Mouse (Mus musculus) Muller cell, postnatal 12 days (primary cell): Measurements from ENCODE around the gene Grm2.

ENCODE experiments used
- DNase-seq: peaks from one replicate; pipeline ENCODE4 v3.0.0-alpha.2; 2015; ENCODE audit errors: inconsistent ontology term

The Grm2 gene

GRCm38 (mm10) chr9:106655884-106656720 is at the start of gene Grm2:
TSS of gene Grm2 (minus strand) at chr9:106656082.
- peak; percentile 79 for DNase-seq

- DNase-seq, result no peak
Measured at GRCm38 (mm10) chr9:106692973-106693481, 37.1 kb upstream of the Grm2 start.

- no peak for DNase-seq
Measured at GRCm38 (mm10) chr9:106688834-106689233, 33.0 kb upstream of the Grm2 start.

- DNase-seq, result peak; percentile 60
Measured at GRCm38 (mm10) chr9:106686983-106687650, 31.2 kb upstream of the Grm2 start.

GRCm38 (mm10) chr9:106685249-106686101 is 29.6 kb upstream of the Grm2 start, which contains the start of gene Tex264:
TSS of gene Tex264 (minus strand) at chr9:106685927.
- peak; percentile 95 for DNase-seq

- no peak for DNase-seq
Measured at GRCm38 (mm10) chr9:106684918-106685248, 29.0 kb upstream of the Grm2 start.

- DNase-seq, result no peak
Measured at GRCm38 (mm10) chr9:106684093-106684872, 28.4 kb upstream of the Grm2 start.

GRCm38 (mm10) chr9:106681026-106681425 is 25.1 kb upstream of the Grm2 start:
- DNase-seq, result no peak

- no peak for DNase-seq
Measured at GRCm38 (mm10) chr9:106678242-106678641, 22.4 kb upstream of the Grm2 start.

- DNase-seq, result no peak
Measured at GRCm38 (mm10) chr9:106677702-106678101, 21.8 kb upstream of the Grm2 start.

- peak; percentile 85 for DNase-seq
Measured at GRCm38 (mm10) chr9:106676571-106676970, 20.7 kb upstream of the Grm2 start.

GRCm38 (mm10) chr9:106675965-106676364 is 20.1 kb upstream of the Grm2 start:
- DNase-seq, result peak; percentile 45

GRCm38 (mm10) chr9:106675480-106675879 is 19.6 kb upstream of the Grm2 start:
- peak; percentile 76 for DNase-seq

GRCm38 (mm10) chr9:106673860-106674259 is 18.0 kb upstream of the Grm2 start:
- DNase-seq, result no peak

GRCm38 (mm10) chr9:106664856-106665255 is 9.0 kb upstream of the Grm2 start:
- no peak for DNase-seq

GRCm38 (mm10) chr9:106664433-106664832 is 8.6 kb upstream of the Grm2 start:
- no peak for DNase-seq

- DNase-seq, result no peak
Measured at GRCm38 (mm10) chr9:106663200-106663599, 7.3 kb upstream of the Grm2 start.

- DNase-seq, result no peak
Measured at GRCm38 (mm10) chr9:106659935-106660334, 4.1 kb upstream of the Grm2 start.

- peak; percentile 39 for DNase-seq
Measured at GRCm38 (mm10) chr9:106659441-106659840, 3.6 kb upstream of the Grm2 start.

GRCm38 (mm10) chr9:106657592-106657991 is 1.7 kb upstream of the Grm2 start:
- no peak for DNase-seq

GRCm38 (mm10) chr9:106656820-106657219 is 938 bp upstream of the Grm2 start:
- no peak for DNase-seq
